Mouse (Mus musculus) liver, embryonic 15.5 days (tissue): ENCODE measurements around the gene Gm49673. TPM values are rescaled to one million over a fixed set of nuclear protein-coding genes. Genes with fewer than 3 reads are reported as not detected.

Source experiments
- polyA plus RNA-seq: library from polyadenylated mRNA; unstranded; fragments of >200 nt; fragmentation: Nextera tagmentation; extraction: Ambion mirVana; gene quantifications from 2 replicates; pipeline ENCODE4 v1.2.1, GENCODE M21; 2015

The Gm49673 gene
- polyA plus RNA-seq, 1 experiment from 2014 or later, result not detected

Other genes starting within 250 kb of the Gm49673 start
- gene Tagap, start 221.8 kb downstream of the Gm49673 start, polyA plus RNA-seq, result 1.8 and 2.2 TPM in 2 replicates
- gene Rsph3a, start 202.2 kb downstream of the Gm49673 start, polyA plus RNA-seq, result 15.5 and 15.9 TPM in 2 replicates
- gene Rnaset2a, start 309 bp upstream of the Gm49673 start, polyA plus RNA-seq, result 18.0 and 21.5 TPM in 2 replicates
- 9.7 and 9.8 TPM in 2 replicates for gene Fgfr1op, start 17.7 kb upstream of the Gm49673 start, polyA plus RNA-seq
- gene Ccr6, start 88.3 kb upstream of the Gm49673 start, polyA plus RNA-seq, result 0.09 TPM in 1 of 2 replicates, not detected in the other
- 135 and 142 TPM in 2 replicates for gene Mpc1, start 135.1 kb upstream of the Gm49673 start, polyA plus RNA-seq
- 50.1 and 61.0 TPM in 2 replicates for gene Sft2d1, start 163.3 kb upstream of the Gm49673 start, polyA plus RNA-seq
- gene Prr18, start 189.7 kb upstream of the Gm49673 start, polyA plus RNA-seq, result 0.05 and 0.06 TPM in 2 replicates
- not detected in 2 replicates for gene T2, start 208.2 kb upstream of the Gm49673 start, polyA plus RNA-seq